Mouse (Mus musculus) kidney, postnatal 0 days (tissue): ENCODE results near the gene Gamt. TPM values are rescaled to one million over a fixed set of nuclear protein-coding genes. Genes with fewer than 3 reads are reported as not detected.
"Not testable (repeated sequence)": the region's sequence is repeated elsewhere in the genome, so short reads cannot be mapped to it uniquely, and the experiment has no call there.

Experiments
- ATAC-seq: fragments of 200-750 bp; cut with Nextera tagmentation; replicated peaks from 2 replicates; pipeline ENCODE4 v1.8.0; 2017; ENCODE audit warnings: low read depth, moderate number of reproducible peaks, moderate TSS enrichment, moderate library complexity; ENCODE audit not compliant: low FRiP score
- DNase-seq: peaks from one replicate; pipeline ENCODE4 v3.0.0-alpha.2; 2016; ENCODE audit warnings: low spot score
- H3K27ac ChIP-seq: fragments of 300-500 bp; sonication (generic); 2 replicates; pipeline ENCODE4 v1.5.1; 2014; ENCODE audit warnings: mild to moderate bottlenecking
- H3K27me3 ChIP-seq: fragments of 300-500 bp; sonication (generic); 2 replicates; pipeline ENCODE4 v1.6.1; 2014; ENCODE audit warnings: low read length, mixed read lengths; ENCODE audit not compliant: insufficient read depth
- H3K36me3 ChIP-seq: fragments of 300-500 bp; sonication (generic); 2 replicates; pipeline ENCODE4 v1.6.1; 2014; ENCODE audit warnings: low read length, mixed read lengths; ENCODE audit not compliant: insufficient read depth
- H3K4me1 ChIP-seq: fragments of 300-500 bp; sonication (generic); replicated peaks from 2 replicates; pipeline ENCODE4 v1.6.1; 2014; ENCODE audit warnings: antibody characterized with exemption, low read length, mixed read lengths; ENCODE audit not compliant: insufficient read depth
- H3K4me2 ChIP-seq: fragments of 300-500 bp; sonication (generic); 2 replicates; pipeline ENCODE4 v1.6.1; 2014; ENCODE audit warnings: mild to moderate bottlenecking, low read length, moderate library complexity, mixed read lengths
- H3K4me3 ChIP-seq: fragments of 300-500 bp; sonication (generic); replicated peaks from 2 replicates; pipeline ENCODE4 v1.5.1; 2014; ENCODE audit warnings: low read depth, low read length
- H3K9ac ChIP-seq: fragments of 300-500 bp; sonication (generic); 2 replicates; pipeline ENCODE4 v1.6.1; 2014; ENCODE audit warnings: low read depth, low read length
- H3K9me3 ChIP-seq: fragments of 300-500 bp; sonication (generic); replicated peaks from 2 replicates; pipeline ENCODE4 v1.6.1; 2016; ENCODE audit warnings: low read length, inconsistent platforms, mixed read lengths
- CTCF ChIP-seq: IDR thresholded peaks from 2 replicates; pipeline ENCODE4 v1.5.1; 2016; ENCODE audit warnings: antibody characterized with exemption, low read depth, mild to moderate bottlenecking, moderate library complexity
- WGBS: fragments of 180-500 bp; shearing (Covaris S2); extraction: QIAGEN DNeasy Blood & Tissue Kit; methylation state at CpG from one replicate; pipeline ENCODE4 v1.1.7; 2014; 5-methylcytosine and 5-hydroxymethylcytosine counted together
- polyA plus RNA-seq: library from polyadenylated mRNA; unstranded; fragments of >200 nt; fragmentation: Nextera tagmentation; extraction: Ambion mirVana; gene quantifications from 2 replicates; pipeline ENCODE4 v1.2.1, GENCODE M21; 2015

Gamt gene
- polyA plus RNA-seq, 1 experiment from 2014 or later: 25.5 TPM

GRCm38 (mm10) chr10:80248971-80249640 lies 11.7 kb downstream of the Gamt start, which contains the start of gene Ndufs7:
TSS of gene Ndufs7 (plus strand) at chr10:80249121.
- Histone ChIP-seq H3K4me2 (peak within 1 kb of the TSS; percentile 78), H3K9me3 (no peaks in the 10 kb centered on the region), H3K27ac (peak within 1 kb of the TSS; percentile 88), H3K4me3 (peak within 1 kb of the TSS; percentile 82), H3K4me1 (peaks cover 6% of the 10 kb centered on the region), H3K27me3 (no peaks in the 10 kb centered on the region), H3K9ac (peak within 1 kb of the TSS; percentile 84), H3K36me3 (peaks cover 11% of the 10 kb centered on the region)
- WGBS: under 1% methylated on average over 53 of the region's 53 CpGs
- TF ChIP-seq CTCF: no peak
- ATAC-seq: peak; percentile 89
- peak; percentile 94 for DNase-seq

DNA sequence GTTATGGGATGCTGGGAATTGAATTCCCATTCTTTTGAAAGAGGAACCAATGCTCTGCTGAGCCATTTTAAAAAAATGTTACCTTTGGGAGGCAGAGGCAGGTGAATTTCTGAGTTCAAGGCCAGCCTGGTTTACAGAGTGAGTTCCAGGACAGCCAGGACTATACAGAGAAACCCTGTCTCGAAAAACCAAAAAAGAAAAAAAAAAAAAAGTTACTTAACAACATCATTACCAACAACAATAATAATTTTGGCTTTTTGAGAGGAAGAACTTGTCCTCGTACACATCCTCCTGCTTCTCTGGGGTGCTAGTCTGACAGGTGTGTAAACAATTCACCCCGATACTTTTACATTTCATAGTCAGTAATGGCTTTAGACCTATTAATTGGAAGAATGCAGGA lies 12.4 kb downstream of the Gamt start:
- H3K27ac ChIP-seq, H3K9me3 ChIP-seq, ATAC-seq, DNase-seq, H3K4me1 ChIP-seq, H3K9ac ChIP-seq, H3K27me3 ChIP-seq: not testable (repeated sequence)
- Histone ChIP-seq H3K4me2 (peak overlapping the region; percentile 78; the same call in 1 of the 2 replicates), H3K4me3 (peak overlapping the region; percentile 82; the same call in 1 of the 2 replicates), H3K36me3 (peaks cover 15% of the 10 kb centered on the region)
- 36% methylated on average over 3 of the region's 3 CpGs for WGBS

DNA sequence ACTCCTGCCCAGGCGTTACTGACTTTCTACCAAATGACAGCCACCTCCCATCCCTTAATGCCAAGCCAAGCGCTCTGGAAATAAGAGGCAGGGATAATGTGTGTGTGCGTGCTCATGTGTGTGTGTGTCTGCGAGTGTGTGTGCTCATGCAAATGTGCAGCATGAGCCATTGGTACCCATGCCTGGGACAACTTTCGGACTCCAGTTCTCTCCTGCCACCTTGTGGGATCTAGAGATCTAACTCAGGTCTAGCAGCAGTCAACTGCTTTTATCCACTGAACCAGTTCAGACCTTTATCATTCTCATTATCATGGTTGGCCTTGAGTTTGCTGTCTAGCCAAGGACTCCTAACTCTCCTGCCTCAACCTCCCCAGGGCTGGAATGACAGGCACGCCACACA lies 13.0 kb downstream of the Gamt start:
- no peak for ATAC-seq
- H3K36me3 ChIP-seq: peaks cover 17% of the 10 kb centered on the region
- peaks cover 6% of the 10 kb centered on the region for H3K4me1 ChIP-seq
- TF ChIP-seq CTCF: peak; percentile 71
- no peak overlapping the region for H3K4me2 ChIP-seq
- no peak overlapping the region for H3K9ac ChIP-seq
- DNase-seq: peak; percentile 76
- no peak overlapping the region for H3K27ac ChIP-seq
- 33% methylated on average over 6 of the region's 6 CpGs for WGBS
- no peak overlapping the region for H3K4me3 ChIP-seq
- H3K9me3 ChIP-seq: no peaks in the 10 kb centered on the region
- H3K27me3 ChIP-seq: no peaks in the 10 kb centered on the region

- DNase-seq: peak; percentile 92
- H3K27ac ChIP-seq: no peak overlapping the region
- peak; percentile 95 for TF ChIP-seq CTCF
Measured at GRCm38 (mm10) chr10:80245600-80245999, 15.2 kb downstream of the Gamt start.

DNA sequence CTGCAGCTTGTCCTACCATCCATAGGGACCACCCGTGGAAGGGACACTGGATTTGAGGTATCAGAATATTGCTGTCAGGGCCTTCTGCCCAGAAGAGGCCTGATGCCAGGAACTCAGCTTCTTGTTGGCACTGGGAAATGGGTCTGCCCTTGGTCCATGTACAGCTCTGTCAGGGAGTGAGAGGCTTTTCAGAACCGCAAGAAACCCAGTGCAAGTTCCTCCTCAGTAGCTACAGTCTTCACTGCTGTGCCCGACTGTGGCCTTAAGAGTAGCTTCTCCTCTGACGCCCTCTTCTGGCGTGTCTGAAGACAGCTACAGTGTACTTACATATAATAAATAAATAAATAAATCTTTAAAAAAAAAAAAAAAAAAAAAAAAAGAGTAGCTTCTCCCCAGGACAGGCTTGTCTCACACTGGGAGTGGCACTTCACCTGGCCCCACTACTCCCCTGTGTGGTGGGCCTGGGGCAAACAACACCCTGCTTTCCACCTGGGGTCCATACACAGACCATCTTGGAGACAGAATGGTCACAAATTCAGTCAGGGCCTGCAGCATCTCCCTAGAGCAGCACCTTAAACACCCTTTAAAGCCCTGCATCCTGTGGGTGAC lies 15.9 kb downstream of the Gamt start:
- WGBS: 40% methylated on average over 5 of the region's 5 CpGs
- Histone ChIP-seq H3K9me3 (no peaks in the 10 kb centered on the region), H3K36me3 (peaks cover 43% of the 10 kb centered on the region), H3K27me3 (no peaks in the 10 kb centered on the region), H3K4me2 (no peak overlapping the region), H3K27ac (no peak overlapping the region), H3K4me3 (no peak overlapping the region), H3K4me1 (peaks cover 1% of the 10 kb centered on the region), H3K9ac (no peak overlapping the region)
- ATAC-seq (no peak), DNase-seq (peak; percentile 82)
- peak; percentile 60 for TF ChIP-seq CTCF

More at GRCm38 (mm10) chr10:80245600-80245999, 15.2 kb downstream of the Gamt start:
- no peaks in the 10 kb centered on the region for H3K27me3 ChIP-seq
- H3K9ac ChIP-seq: no peak overlapping the region
- H3K4me1 ChIP-seq: peaks cover 6% of the 10 kb centered on the region
- no peak for ATAC-seq
- H3K4me2 ChIP-seq: no peak overlapping the region
- H3K9me3 ChIP-seq: no peaks in the 10 kb centered on the region
- peaks cover 36% of the 10 kb centered on the region for H3K36me3 ChIP-seq
- 2% methylated on average over 4 of the region's 4 CpGs for WGBS
- H3K4me3 ChIP-seq: no peak overlapping the region

GRCm38 (mm10) chr10:80242607-80243006 lies 18.2 kb downstream of the Gamt start:
- Histone ChIP-seq H3K9me3 (no peaks in the 10 kb centered on the region), H3K27ac (no peak overlapping the region), H3K4me2 (no peak overlapping the region), H3K4me1 (no peaks in the 10 kb centered on the region), H3K36me3 (peaks cover 65% of the 10 kb centered on the region), H3K9ac (no peak overlapping the region), H3K27me3 (no peaks in the 10 kb centered on the region), H3K4me3 (no peak overlapping the region)
- TF ChIP-seq CTCF: no peak
- 83% methylated on average over 3 of the region's 3 CpGs for WGBS
- ATAC-seq: no peak
- no peak for DNase-seq
